Mouse (Mus musculus): ENCODE results near the gene Slc35g2.

Gene Slc35g2

DNA sequence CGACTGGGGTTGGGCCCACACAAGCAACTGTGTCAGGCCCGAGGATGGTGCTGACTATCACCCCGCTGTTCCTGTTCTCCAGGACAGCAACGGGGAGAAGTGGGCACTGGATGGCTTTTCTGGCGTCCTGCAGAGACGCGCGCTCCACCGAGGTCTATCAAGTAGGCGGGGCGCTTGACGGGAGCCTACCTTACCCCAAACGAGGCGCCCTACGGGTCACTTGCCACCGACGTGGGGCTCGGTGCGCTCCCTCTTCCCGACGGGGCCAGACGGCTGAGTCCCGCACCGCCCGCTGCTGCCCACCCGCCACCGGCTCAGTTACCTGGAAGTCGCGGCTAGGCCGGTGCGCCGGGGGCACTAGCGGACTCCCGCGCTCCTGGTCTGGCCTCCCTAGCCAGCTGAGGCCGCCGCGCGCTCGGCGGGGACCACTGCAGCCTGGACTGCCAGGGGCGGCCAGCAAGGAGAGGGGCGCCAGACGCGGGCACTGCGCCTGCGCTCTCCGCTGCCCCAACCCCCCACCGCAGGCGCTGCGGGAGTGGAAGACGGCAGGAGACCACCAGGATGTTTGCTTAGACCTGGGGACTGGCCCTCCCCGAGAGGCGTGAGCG, at the start of gene Slc35g2:
TSS of gene Slc35g2 (minus strand) at position 465 of the 608 bp plus-strand sequence.
- DNase-seq (ENCODE audit: low read depth): no peak

DNA sequence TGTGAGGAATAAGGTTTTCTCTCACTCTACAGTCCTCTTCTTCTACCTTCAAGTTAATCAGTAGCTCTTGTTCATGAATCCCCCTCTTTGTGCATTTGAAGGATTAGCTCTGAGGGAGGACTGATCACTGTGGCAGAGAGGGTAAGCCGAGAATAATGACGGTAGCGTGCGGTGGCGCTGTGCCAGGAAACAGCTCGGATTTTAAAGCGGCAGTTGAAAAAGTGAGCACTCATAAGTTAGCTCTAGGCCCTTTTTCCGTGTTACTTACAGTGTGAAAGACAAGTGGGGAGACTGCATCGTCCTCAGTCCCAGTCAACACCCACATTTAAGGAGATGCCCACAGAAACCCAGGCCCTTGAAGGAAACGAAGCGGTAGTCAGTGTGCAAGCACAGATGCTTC, 46.1 kb upstream of the Slc35g2 start:
- no peak for DNase-seq (ENCODE audit: low read depth)

GRCm38 (mm10) chr9:100613501-100614071, 42.7 kb upstream of the Slc35g2 start:
- DNase-seq (ENCODE audit: low read depth): no peak

DNA sequence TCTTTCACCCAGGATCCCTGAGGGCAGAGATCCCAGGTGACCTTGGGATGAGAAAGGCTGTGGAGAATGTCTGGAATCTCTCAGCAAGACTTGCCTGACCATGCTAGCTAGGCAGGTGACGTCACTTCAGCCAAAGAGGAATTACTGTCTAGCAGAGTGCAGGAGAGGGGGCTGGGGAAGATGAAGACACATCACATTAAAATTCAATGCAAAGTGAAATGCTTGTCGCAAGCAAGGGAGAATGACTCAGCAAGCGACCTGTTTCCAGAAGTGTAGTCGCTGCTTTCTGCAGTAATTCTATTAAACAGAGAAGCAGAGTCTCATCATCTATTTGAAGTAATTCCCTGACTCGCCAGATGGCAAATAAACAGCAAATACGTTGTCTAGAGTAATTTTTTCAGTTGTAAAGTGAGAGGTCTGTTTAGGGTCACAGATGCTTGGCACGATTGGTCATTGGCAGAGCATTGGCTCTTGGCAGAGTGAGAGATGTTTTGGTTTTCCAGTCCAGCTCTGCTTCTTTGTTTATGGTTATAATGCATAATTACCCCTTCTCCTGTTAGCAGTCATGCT, 35.2 kb upstream of the Slc35g2 start:
- no peak for DNase-seq (ENCODE audit: low read depth)

GRCm38 (mm10) chr9:100605522-100605921, 34.6 kb upstream of the Slc35g2 start:
- no peak for DNase-seq (ENCODE audit: low read depth)

GRCm38 (mm10) chr9:100603156-100603555, 32.3 kb upstream of the Slc35g2 start:
- DNase-seq (ENCODE audit: low read depth): no peak

GRCm38 (mm10) chr9:100602130-100602529, 31.2 kb upstream of the Slc35g2 start:
- DNase-seq (ENCODE audit: low read depth): no peak

- no peak for DNase-seq (ENCODE audit: low read depth)
Measured at GRCm38 (mm10) chr9:100599761-100600328, 29.0 kb upstream of the Slc35g2 start.

DNA sequence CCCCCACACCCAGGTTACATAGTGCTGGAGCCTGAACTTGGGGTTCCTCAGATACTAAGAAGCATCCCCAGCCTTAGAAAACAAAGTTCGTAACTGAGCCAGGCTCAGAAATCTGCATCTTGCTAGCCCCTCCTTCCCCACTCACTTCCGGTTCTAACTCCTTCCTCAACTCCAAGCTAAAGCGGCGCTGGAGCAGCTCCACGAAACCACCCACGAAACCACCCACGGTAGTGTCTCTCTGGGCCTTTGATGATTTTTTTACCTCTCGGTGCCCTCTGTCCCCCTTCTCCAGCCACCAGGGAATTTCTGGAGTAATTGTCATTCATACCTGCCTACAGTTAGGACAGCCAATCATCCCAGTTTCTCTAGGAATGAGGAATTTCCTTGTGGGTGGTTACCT, 26.7 kb upstream of the Slc35g2 start, which contains the start of gene Stag1:
TSS of gene Stag1 (plus strand) at position 253 of the 400 bp plus-strand sequence.
- DNase-seq (ENCODE audit: low read depth): no peak

GRCm38 (mm10) chr9:100596317-100596716, 25.4 kb upstream of the Slc35g2 start:
- peak; percentile 27 for DNase-seq (ENCODE audit: low read depth)

- DNase-seq (ENCODE audit: low read depth): no peak
Measured at GRCm38 (mm10) chr9:100590462-100590861, 19.6 kb upstream of the Slc35g2 start.

- DNase-seq (ENCODE audit: low read depth): no peak
Measured at GRCm38 (mm10) chr9:100584031-100584430, 13.1 kb upstream of the Slc35g2 start.

- DNase-seq (ENCODE audit: low read depth): no peak
Measured at GRCm38 (mm10) chr9:100582883-100583575, 12.1 kb upstream of the Slc35g2 start.

GRCm38 (mm10) chr9:100581543-100582492, 10.9 kb upstream of the Slc35g2 start:
- DNase-seq (ENCODE audit: low read depth): no peak

DNA sequence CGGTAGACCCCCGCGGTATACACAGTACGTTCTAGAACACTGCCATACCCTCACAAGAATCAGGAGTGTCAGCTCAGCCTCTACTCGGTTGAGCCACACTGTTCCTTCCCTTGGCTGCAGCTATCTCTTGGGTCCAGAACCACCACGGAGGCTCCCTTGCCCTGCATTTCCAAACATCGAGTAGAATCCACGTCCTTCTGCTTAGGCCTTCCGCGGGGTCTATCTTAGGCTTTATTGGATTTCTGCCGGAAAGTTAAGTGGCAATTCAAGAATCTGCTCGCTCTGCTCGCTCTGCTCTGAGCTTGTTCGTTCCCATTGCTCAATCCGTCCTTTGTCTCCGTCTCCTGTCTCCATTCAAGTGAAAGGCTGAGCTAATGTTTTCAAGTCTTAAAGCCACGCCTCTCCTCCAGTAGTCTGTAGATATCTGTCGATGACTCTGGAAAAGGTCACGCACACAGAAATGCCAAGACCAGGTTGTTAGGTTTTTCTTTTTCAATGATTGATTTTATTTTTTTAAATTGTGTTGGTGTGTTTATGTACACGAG, 9.4 kb upstream of the Slc35g2 start:
- no peak for DNase-seq (ENCODE audit: low read depth)

- no peak for DNase-seq (ENCODE audit: low read depth)
Measured at GRCm38 (mm10) chr9:100573942-100574341, 3.1 kb upstream of the Slc35g2 start.

GRCm38 (mm10) chr9:100573300-100573699, 2.4 kb upstream of the Slc35g2 start:
- no peak for DNase-seq (ENCODE audit: low read depth)

DNA sequence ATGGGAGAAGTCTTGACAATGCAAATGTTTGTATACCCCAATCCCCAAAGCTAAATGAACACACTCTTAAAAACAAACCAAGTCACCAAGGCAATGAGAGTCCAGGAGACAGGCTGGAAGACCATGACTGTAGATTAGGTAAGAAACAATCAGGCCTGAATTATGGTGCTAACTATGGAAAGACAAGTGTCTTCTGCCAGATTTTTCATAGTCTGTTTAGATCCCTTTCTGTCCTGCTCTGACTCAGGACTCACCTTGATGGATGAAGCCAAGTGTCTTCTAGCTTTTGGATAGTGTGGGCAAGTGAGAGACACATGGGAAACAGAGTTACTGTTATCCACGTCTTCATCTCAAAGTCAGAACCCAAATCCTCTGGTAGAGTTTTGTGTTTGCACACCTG, 621 bp upstream of the Slc35g2 start:
- no peak for DNase-seq (ENCODE audit: low read depth)

DNA sequence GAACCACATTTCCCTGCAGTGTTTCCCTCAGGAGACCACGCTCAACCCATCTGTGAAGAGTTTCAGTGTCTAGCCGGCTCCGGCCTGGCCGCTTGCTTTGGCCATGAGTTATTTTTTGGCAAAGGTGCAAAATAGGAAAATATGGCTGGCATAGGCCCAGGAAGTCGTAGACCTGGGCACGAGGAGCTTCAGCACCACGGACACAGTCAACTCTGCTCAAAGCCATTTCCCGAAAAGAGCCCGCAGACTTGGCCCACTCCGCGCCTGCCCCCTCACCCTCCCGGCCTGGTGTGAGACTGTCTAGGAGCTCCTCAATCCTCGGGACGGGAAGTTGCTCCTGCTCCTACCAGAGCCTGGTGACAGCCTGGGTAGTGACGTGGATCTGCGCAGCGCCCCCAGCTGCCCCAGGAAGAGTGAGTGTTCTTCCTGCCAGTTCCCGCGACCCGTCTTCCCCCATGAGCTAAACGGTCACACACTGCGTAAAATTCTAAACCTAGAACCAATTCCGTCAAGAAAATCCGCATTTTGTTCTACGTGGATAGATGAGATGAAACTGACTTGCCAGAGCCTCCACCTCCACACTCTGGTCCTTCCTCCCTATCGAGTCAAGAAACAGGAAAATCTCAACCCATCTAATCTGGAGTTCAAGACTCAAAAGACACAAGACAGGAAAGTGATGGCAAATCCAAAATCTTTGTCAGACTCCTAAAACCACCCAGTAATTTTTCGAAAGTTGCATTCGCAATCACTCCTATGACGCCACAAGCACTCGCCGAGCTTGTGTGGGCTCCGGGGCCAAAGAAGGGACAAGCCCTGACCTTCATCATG, 878 bp downstream of the Slc35g2 start:
- no peak for DNase-seq (ENCODE audit: low read depth)

- no peak for DNase-seq (ENCODE audit: low read depth)
Measured at GRCm38 (mm10) chr9:100560251-100560890, 10.5 kb downstream of the Slc35g2 start.
